Mouse (Mus musculus): ENCODE results near the gene Olfr1297.

The Olfr1297 gene

DNA sequence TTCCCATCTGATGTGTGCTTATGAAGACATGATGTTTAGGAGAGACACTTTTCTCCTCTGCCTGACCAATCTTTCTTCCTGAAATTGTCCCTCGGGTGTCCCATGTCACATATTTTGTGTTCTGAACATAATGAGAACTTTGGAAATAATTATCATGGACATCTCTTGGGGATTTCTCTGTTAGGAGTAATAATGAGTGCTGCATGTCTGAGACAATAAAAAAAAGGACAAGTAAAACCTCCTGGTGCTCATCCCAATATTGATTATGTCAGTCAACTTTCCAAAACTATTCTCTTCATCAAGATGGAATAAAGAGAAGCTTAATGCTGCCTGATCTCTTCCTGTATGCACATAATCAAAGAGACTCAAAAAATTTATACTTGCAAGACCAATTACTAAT is at the start of gene Olfr1297:
TSS of gene Olfr1297 (minus strand) at position 101 of the 400 bp plus-strand sequence.
- DNase-seq (ENCODE audit: low spot score) = no peak

DNA sequence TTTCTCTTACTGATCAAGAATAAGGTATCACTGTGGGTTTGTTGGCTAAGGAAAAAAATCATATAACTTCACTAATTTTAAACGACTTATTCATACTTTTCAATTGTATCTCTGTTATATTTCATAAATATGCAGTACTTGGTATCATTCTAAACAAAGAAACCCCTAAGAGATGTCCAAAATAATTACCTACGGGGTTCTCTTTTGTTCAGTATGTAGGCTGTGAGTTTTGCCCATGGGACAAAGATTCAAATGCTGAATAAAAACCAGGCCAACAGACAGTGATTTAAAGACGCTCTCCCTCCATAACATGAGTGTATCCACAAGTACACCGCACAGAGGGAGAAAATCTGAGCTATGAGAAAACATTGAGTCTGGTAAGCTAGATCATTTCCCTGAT is 34.8 kb upstream of the Olfr1297 start, which contains the start of gene Olfr1299:
TSS of gene Olfr1299 (plus strand) at position 301 of the 400 bp plus-strand sequence.
- no peak for DNase-seq (ENCODE audit: low spot score)

DNA sequence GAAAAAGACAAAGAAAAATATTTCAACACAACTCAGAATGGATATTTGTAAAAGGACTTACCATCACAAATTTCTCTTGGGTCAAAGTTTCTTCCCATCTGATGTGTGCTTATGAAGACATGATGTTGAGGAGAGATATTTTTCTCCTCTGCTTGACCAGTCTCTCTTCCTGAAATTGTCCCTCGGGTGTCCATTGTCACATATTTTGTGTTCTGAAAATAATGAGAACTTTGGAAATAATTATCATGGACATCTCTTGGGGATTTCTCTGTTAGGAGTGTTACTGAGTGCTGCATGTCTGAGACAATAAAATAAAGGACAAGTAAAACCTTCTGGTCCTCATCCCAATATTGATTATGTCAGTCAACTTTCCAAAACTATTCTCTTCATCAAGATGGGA is 22.8 kb upstream of the Olfr1297 start, which contains the start of gene Olfr1298:
TSS of gene Olfr1298 (minus strand) at position 101 of the 400 bp plus-strand sequence.
- no peak for DNase-seq (ENCODE audit: low spot score)

DNA sequence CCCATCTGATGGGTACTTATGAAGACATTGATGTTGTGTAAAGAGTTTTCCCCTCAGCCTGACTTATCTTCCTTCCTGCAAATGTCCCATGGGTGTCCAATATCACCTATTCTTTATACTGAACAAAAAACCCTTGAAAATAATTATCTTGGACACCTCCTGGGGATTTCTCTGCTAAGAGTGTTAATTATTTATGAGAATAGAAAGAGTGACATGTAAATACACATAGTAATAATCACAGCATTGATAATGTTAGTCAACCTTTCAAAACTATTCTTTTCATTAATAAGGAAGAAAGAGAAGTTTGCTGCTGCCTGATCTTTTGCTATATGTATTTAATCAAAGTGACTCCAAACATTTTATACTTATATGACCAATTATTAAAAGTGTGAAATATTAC is 56.7 kb downstream of the Olfr1297 start, which contains the start of gene Olfr1295:
TSS of gene Olfr1295 (minus strand) at position 101 of the 400 bp plus-strand sequence.
- DNase-seq (ENCODE audit: low spot score) = no peak

All from urinary bladder, postnatal 10 days (tissue).